Mouse (Mus musculus) heart, postnatal 0 days (tissue): Measurements from ENCODE around the gene Mef2d. TPM values are rescaled to one million over a fixed set of nuclear protein-coding genes. Genes with fewer than 3 reads are reported as not detected.

Experiments
- ATAC-seq: fragments of 200-750 bp; cut with Nextera tagmentation; 2 replicates; pipeline ENCODE4 v1.8.0; 2017; ENCODE audit warnings: low read depth, moderate number of reproducible peaks, moderate library complexity; ENCODE audit not compliant: insufficient read depth
- DNase-seq: peaks from one replicate; pipeline ENCODE4 v3.0.0-alpha.2; 2016; ENCODE audit warnings: low spot score
- H3K27ac ChIP-seq: fragments of 300-500 bp; sonication (generic); 2 replicates; pipeline ENCODE4 v1.5.1; 2014; ENCODE audit warnings: low read depth, mild to moderate bottlenecking
- H3K27me3 ChIP-seq: fragments of 300-500 bp; sonication (generic); 2 replicates; pipeline ENCODE4 v1.6.1; 2014; ENCODE audit warnings: low read length, mixed read lengths; ENCODE audit not compliant: control insufficient read depth, insufficient read depth
- H3K36me3 ChIP-seq: fragments of 300-500 bp; sonication (generic); replicated peaks from 2 replicates; pipeline ENCODE4 v1.6.1; 2014; ENCODE audit warnings: low read length, mixed read lengths; ENCODE audit not compliant: control insufficient read depth, insufficient read depth
- H3K4me1 ChIP-seq: fragments of 300-500 bp; sonication (generic); 2 replicates; pipeline ENCODE4 v1.6.1; 2014; ENCODE audit warnings: antibody characterized with exemption; ENCODE audit not compliant: control insufficient read depth, insufficient read depth
- H3K4me2 ChIP-seq: fragments of 300-500 bp; sonication (generic); 2 replicates; pipeline ENCODE4 v1.6.1; 2014; ENCODE audit warnings: low read depth, mild to moderate bottlenecking, low read length, moderate library complexity
- H3K4me3 ChIP-seq: fragments of 300-500 bp; sonication (generic); 2 replicates; pipeline ENCODE4 v1.5.1; 2014; ENCODE audit warnings: low read depth, low read length
- H3K9ac ChIP-seq: fragments of 300-500 bp; sonication (generic); replicated peaks from 2 replicates; pipeline ENCODE4 v1.6.1; 2014; ENCODE audit warnings: low read depth, low read length, mixed read lengths
- H3K9me3 ChIP-seq: fragments of 300-500 bp; sonication (generic); replicated peaks from 2 replicates; pipeline ENCODE4 v1.6.1; 2016; ENCODE audit warnings: low read length; ENCODE audit not compliant: control insufficient read depth
- CTCF ChIP-seq: IDR thresholded peaks from 2 replicates; pipeline ENCODE4 v1.5.1; 2016; ENCODE audit warnings: antibody characterized with exemption, control low read depth, low read depth
- EP300 ChIP-seq: IDR thresholded peaks from 2 replicates; pipeline ENCODE4 v1.6.1; 2016; ENCODE audit warnings: antibody characterized with exemption, low read depth
- WGBS: fragments of 180-500 bp; shearing (Covaris S2); extraction: QIAGEN DNeasy Blood & Tissue Kit; methylation state at CpG from one replicate; pipeline ENCODE4 v1.1.7; 2014; 5-methylcytosine and 5-hydroxymethylcytosine counted together
- polyA plus RNA-seq: library from polyadenylated mRNA; unstranded; fragments of >200 nt; fragmentation: Nextera tagmentation; extraction: Ambion mirVana; gene quantifications from 2 replicates; pipeline ENCODE4 v1.2.1, GENCODE M21; 2015
- total RNA-seq: library from RNA; depleted of rRNA; stranded (reverse); fragments of >200 nt; gene quantifications from 2 replicates; pipeline ENCODE4 v1.2.3, GENCODE M21; 2014; ENCODE audit warnings: low replicate concordance

The Mef2d gene
- total and polyA plus RNA-seq, 2 experiments from 2014 or later = 30.0 to 70.8 TPM

DNA sequence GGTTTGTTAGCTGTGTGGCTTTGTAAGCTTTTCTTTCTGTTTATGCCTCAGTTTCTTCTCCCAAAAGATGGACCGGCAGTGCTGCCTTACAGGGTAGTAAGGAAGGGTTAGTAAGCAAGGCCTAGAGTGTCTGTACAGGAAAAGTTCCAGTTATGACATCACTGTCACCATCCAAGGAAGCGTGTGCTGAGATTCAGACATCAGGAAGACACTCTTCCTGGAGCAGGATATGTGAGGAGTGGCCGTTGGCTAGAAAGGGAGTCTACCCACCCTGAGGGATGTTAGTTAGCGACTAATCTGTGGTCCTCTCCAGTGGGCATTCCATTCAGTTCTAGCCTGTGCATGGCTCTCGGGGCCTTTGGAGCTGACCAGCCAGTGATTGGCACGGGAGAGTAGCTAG lies 40.0 kb upstream of the Mef2d start:
- Histone ChIP-seq H3K27ac (peak overlapping the region; percentile 78), H3K27me3 (no peaks in the 10 kb centered on the region), H3K9me3 (no peaks in the 10 kb centered on the region), H3K4me3 (no peak overlapping the region), H3K36me3 (peaks cover 95% of the 10 kb centered on the region), H3K4me2 (no peak overlapping the region), H3K4me1 (no peaks in the 10 kb centered on the region), H3K9ac (no peak overlapping the region)
- 0 out of 2 replicates have a peak, but pooled peaks have one; percentile 46 for ATAC-seq
- peak; percentile 18 for DNase-seq
- WGBS = 73% methylated on average over 6 of the region's 6 CpGs
- TF ChIP-seq CTCF (no peak), EP300 (no peak)

DNA sequence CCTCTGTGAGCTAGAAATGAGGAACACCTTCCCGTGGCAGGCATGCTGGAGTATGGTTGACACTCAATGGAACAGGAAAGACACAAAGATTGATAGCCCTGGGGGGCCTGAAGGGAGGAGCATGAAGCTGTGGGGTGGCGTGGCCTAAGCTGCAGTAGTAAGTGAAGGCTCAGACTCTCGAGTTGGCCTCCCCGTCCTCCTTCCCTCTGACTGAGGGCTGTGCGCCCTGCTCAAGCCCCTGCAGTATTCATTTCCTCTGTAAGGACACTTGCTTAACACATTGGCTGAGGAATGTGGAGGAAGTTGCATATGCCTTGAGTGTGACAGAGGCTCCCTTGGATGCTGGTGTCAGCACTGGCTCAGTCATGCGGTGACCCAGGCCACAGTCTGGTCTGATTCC lies 39.6 kb upstream of the Mef2d start:
- Histone ChIP-seq H3K4me3 (no peak overlapping the region), H3K9ac (no peak overlapping the region), H3K27me3 (no peaks in the 10 kb centered on the region), H3K4me1 (no peaks in the 10 kb centered on the region), H3K4me2 (no peak overlapping the region), H3K36me3 (peaks cover 95% of the 10 kb centered on the region), H3K27ac (peak overlapping the region; percentile 78), H3K9me3 (no peaks in the 10 kb centered on the region)
- ATAC-seq = peak; percentile 55
- no peak for DNase-seq
- TF ChIP-seq EP300 = no peak
- TF ChIP-seq CTCF = no peak
- WGBS = 70% methylated on average over 6 of the region's 6 CpGs

DNA sequence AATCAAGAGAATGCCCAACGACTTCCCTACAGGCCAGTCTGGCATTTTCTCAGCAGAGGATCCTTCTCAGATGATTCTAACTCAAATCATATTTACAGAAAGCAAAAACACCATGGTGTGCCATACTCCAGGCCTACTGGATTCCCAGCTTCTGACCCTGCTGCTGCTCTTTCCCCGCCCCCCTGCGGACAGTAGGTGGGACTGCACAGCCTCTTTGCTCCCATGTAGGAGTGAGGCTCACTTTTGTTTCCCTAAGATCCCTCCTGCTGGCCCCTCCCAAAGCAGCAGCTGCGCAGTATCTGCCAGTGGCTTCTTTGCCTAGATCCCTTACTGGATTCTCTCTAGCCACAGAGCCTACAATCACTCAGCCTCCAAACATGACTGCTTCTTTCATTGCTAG lies 36.0 kb upstream of the Mef2d start:
- no peak overlapping the region for H3K27ac ChIP-seq
- 88% methylated on average over 4 of the region's 4 CpGs for WGBS
- H3K4me3 ChIP-seq = no peak overlapping the region
- TF ChIP-seq EP300 = no peak
- no peak for TF ChIP-seq CTCF
- no peaks in the 10 kb centered on the region for H3K4me1 ChIP-seq
- DNase-seq (no peak), ATAC-seq (no peak)
- no peak overlapping the region for H3K9ac ChIP-seq
- H3K4me2 ChIP-seq = no peak overlapping the region
- peaks cover 96% of the 10 kb centered on the region for H3K36me3 ChIP-seq
- no peaks in the 10 kb centered on the region for H3K9me3 ChIP-seq
- no peaks in the 10 kb centered on the region for H3K27me3 ChIP-seq

DNA sequence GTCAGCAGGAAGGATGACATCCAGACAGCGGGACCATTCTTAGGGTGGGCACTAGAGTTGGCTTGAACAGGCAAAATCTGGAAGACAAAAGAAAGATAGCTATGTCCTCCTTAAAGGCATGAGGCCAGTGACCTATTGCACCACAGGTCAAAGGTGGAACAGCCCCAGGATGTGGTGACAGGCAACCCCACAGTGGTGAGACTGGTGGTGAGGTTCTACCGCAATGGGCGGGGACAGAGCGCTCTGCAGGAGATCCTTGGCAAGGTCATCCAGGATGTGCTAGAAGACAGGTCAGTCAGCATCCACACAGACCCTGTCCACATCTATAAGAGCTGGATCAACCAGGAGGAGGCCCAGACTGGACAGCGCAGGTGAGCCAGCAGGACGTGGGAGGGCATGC lies 33.0 kb upstream of the Mef2d start:
- Histone ChIP-seq H3K27me3 (no peaks in the 10 kb centered on the region), H3K4me1 (no peaks in the 10 kb centered on the region), H3K36me3 (peaks cover 96% of the 10 kb centered on the region), H3K4me3 (no peak overlapping the region), H3K9ac (no peak overlapping the region), H3K27ac (no peak overlapping the region), H3K9me3 (no peaks in the 10 kb centered on the region), H3K4me2 (no peak overlapping the region)
- DNase-seq (no peak), ATAC-seq (no peak)
- TF ChIP-seq CTCF = no peak
- no peak for TF ChIP-seq EP300
- 90% methylated on average over 6 of the region's 6 CpGs for WGBS

DNA sequence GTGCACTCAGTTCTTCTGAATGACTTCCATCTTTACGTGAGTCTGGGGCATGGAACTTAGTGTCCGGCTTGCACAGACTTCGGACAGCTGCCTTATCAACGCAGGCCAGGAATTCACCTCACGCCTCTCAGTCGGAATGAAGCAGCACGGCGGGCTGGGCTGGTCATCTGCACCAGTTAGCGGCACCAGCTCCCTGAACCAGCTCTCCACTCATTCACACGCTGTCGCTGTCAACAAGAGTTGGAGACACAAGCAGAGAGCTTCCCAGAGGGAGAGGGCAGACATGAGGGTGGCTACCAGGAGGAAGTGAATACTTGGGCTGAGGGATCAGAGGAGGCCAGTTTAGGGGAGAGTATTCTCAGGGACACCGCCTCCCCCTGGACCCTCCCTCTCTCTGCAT lies 27.8 kb upstream of the Mef2d start:
- Histone ChIP-seq H3K27me3 (no peaks in the 10 kb centered on the region), H3K9me3 (no peaks in the 10 kb centered on the region), H3K4me2 (no peak overlapping the region), H3K4me1 (no peaks in the 10 kb centered on the region), H3K27ac (no peak overlapping the region), H3K4me3 (no peak overlapping the region), H3K9ac (no peak overlapping the region), H3K36me3 (peaks cover 87% of the 10 kb centered on the region)
- DNase-seq (no peak), ATAC-seq (peak; percentile 59)
- WGBS = 35% methylated on average over 12 of the region's 12 CpGs
- TF ChIP-seq EP300 = no peak

DNA sequence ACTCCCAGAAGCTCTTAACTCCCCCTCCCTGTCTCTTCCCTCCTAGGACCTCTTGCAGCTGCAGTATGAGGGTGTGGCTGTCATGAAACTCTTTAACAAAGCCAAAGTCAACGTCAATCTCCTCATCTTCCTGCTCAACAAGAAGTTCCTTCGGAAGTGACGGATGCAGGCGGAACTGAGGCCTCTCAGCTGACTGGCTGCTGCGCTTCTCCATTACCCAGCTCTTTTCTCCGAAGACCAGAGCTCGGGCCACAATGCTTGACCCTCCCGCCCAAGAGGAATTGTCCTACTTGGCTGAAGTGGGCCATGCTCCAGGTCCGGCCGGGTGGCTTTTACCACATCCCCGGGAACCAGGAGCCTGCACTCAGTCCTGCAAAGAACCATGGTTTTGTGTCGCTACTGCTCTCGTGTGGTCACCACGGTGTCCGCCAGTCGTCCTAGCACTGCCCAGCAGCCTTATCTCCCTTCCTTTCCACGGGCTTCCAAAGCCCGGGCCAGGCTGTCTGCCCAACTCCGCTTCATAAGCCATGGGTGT lies 22.0 kb upstream of the Mef2d start:
- DNase-seq (peak; percentile 58), ATAC-seq (peak; percentile 75)
- Histone ChIP-seq H3K27me3 (no peaks in the 10 kb centered on the region), H3K9me3 (no peaks in the 10 kb centered on the region), H3K9ac (no peak overlapping the region), H3K36me3 (peaks cover 40% of the 10 kb centered on the region), H3K4me3 (no peak overlapping the region), H3K4me2 (no peak overlapping the region), H3K27ac (peak overlapping the region; percentile 64), H3K4me1 (peaks cover 17% of the 10 kb centered on the region)
- WGBS = 42% methylated on average over 19 of the region's 19 CpGs
- peak; percentile 50 for TF ChIP-seq CTCF
- TF ChIP-seq EP300 = no peak
